Mouse (Mus musculus) forebrain, embryonic 12.5 days (tissue): ENCODE measurements at regions not wholly inside any gene's neighbourhood (a gene's known extent, or its start where the extent isn't known, plus 50 kb on each side); places are given as distances from the start of the nearest gene placed in this dataset.

Experiments
- ATAC-seq: fragments of 200-750 bp; cut with Nextera tagmentation; 2 replicates; pipeline ENCODE4 v1.8.0; 2017; ENCODE audit warnings: moderate TSS enrichment; ENCODE audit not compliant: low FRiP score
- H3K27ac ChIP-seq: fragments of 300-500 bp; sonication (generic); 2 replicates; pipeline ENCODE4 v1.5.1; 2016; ENCODE audit warnings: mild to moderate bottlenecking
- H3K27me3 ChIP-seq: fragments of 300-500 bp; sonication (generic); 2 replicates; pipeline ENCODE4 v1.6.1; 2016; ENCODE audit warnings: mild to moderate bottlenecking
- H3K36me3 ChIP-seq: fragments of 300-500 bp; sonication (generic); replicated peaks from 2 replicates; pipeline ENCODE4 v1.6.1; 2016; ENCODE audit warnings: mild to moderate bottlenecking
- H3K4me1 ChIP-seq: fragments of 300-500 bp; sonication (generic); 2 replicates; pipeline ENCODE4 v1.6.1; 2016
- H3K4me2 ChIP-seq: fragments of 300-500 bp; sonication (generic); 2 replicates; pipeline ENCODE4 v1.6.1; 2016; ENCODE audit warnings: mild to moderate bottlenecking, moderate library complexity
- H3K4me3 ChIP-seq: fragments of 300-500 bp; sonication (generic); replicated peaks from 2 replicates; pipeline ENCODE4 v1.5.1; 2016; ENCODE audit warnings: mild to moderate bottlenecking
- H3K9ac ChIP-seq: fragments of 300-500 bp; sonication (generic); 2 replicates; pipeline ENCODE4 v1.6.1; 2016; ENCODE audit warnings: mild to moderate bottlenecking
- H3K9me3 ChIP-seq: fragments of 300-500 bp; sonication (generic); 2 replicates; pipeline ENCODE4 v1.6.1; 2016
- WGBS: fragments of 180-500 bp; shearing (Covaris S2); methylation state at CpG from one replicate; pipeline ENCODE4 v1.1.7; 2016; 5-methylcytosine and 5-hydroxymethylcytosine counted together

GRCm38 (mm10) chr12:59834809-59835208 lies 615.3 kb upstream of the Fbxo33 start:
- H3K4me1 ChIP-seq, result no peaks in the 10 kb centered on the region
- H3K36me3 ChIP-seq, result no peaks in the 10 kb centered on the region
- H3K4me3 ChIP-seq, result no peak overlapping the region
- H3K27ac ChIP-seq, result no peak overlapping the region
- no peak overlapping the region for H3K9ac ChIP-seq
- no peak for ATAC-seq
- H3K4me2 ChIP-seq, result no peak overlapping the region
- H3K27me3 ChIP-seq, result no peaks in the 10 kb centered on the region
- WGBS, result 75% methylated on average over 2 of the region's 2 CpGs
- no peaks in the 10 kb centered on the region for H3K9me3 ChIP-seq

- Histone ChIP-seq H3K4me3 (no peak overlapping the region), H3K9ac (no peak overlapping the region), H3K4me2 (no peak overlapping the region), H3K27ac (no peak overlapping the region), H3K9me3 (no peaks in the 10 kb centered on the region), H3K36me3 (no peaks in the 10 kb centered on the region), H3K4me1 (no peaks in the 10 kb centered on the region), H3K27me3 (no peaks in the 10 kb centered on the region)
- WGBS, result 91% methylated on average over 3 of the region's 3 CpGs
- no peak for ATAC-seq
These were observed 603.4 kb upstream of the Fbxo33 start for GRCm38 (mm10) chr12:59822918-59823317.

DNA sequence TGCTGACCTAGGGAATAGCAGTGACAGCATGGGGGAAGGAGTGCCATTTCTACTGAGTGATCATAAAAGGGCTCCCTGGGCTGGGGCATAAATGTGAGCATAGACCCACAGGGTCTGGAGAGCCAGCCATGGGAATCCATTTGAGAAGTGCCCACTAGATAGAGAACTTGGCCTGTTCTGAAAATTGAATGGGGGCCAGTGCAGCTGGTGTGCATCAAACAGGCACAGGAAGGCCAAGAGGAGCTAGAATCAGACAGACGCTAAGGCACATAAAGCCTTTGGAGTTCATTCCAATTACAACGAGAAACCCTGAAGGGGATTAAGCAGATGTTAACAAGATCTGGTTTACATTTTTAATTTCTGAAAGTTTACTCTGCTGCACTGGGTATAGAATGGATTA lies 602.9 kb upstream of the Fbxo33 start:
- H3K27ac ChIP-seq, result no peak overlapping the region
- WGBS, result 78% methylated on average over 2 of the region's 2 CpGs

DNA sequence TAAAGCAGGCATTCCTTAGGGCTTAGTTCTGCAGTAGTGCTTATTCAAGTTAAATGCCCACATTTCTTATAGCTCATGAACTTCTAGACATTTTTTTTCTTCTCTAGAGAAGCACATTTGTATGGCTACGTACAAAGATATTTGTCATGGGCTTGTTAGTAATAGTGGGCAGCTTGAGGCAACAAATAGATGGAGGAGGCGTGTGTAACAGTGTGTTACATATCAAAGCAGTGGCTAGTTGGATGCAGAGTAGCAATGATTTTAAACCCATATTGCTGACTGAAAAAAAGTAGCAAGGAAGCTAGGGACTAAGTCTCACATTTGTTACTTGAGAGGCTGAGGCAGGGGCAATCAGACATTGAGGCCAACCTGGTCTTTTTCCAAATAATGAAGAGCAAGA lies 602.2 kb upstream of the Fbxo33 start:
- no peak for ATAC-seq
- no peaks in the 10 kb centered on the region for H3K9me3 ChIP-seq
- no peaks in the 10 kb centered on the region for H3K4me1 ChIP-seq
- 84% methylated on average over 2 of the region's 2 CpGs for WGBS
- H3K27me3 ChIP-seq, result no peaks in the 10 kb centered on the region
- H3K4me3 ChIP-seq, result no peak overlapping the region
- H3K36me3 ChIP-seq, result no peaks in the 10 kb centered on the region
- no peak overlapping the region for H3K27ac ChIP-seq
- no peak overlapping the region for H3K9ac ChIP-seq
- no peak overlapping the region for H3K4me2 ChIP-seq

More for the DNA sequence above, 602.9 kb upstream of the Fbxo33 start:
- Histone ChIP-seq H3K4me1 (no peaks in the 10 kb centered on the region), H3K4me3 (no peak overlapping the region), H3K36me3 (no peaks in the 10 kb centered on the region), H3K9me3 (no peaks in the 10 kb centered on the region), H3K4me2 (no peak overlapping the region), H3K9ac (no peak overlapping the region), H3K27me3 (no peaks in the 10 kb centered on the region)
- no peak for ATAC-seq

- no peaks in the 10 kb centered on the region for H3K9me3 ChIP-seq
- no peak overlapping the region for H3K9ac ChIP-seq
- H3K27ac ChIP-seq, result no peak overlapping the region
- H3K27me3 ChIP-seq, result no peaks in the 10 kb centered on the region
- WGBS, result 70% methylated on average over 4 of the region's 4 CpGs
- no peaks in the 10 kb centered on the region for H3K36me3 ChIP-seq
- H3K4me2 ChIP-seq, result no peak overlapping the region
- ATAC-seq, result no peak
- H3K4me3 ChIP-seq, result no peak overlapping the region
- H3K4me1 ChIP-seq, result no peaks in the 10 kb centered on the region
These were observed 596.4 kb upstream of the Fbxo33 start for GRCm38 (mm10) chr12:59815965-59816364.

- H3K27ac ChIP-seq, result no peak overlapping the region
- H3K4me2 ChIP-seq, result no peak overlapping the region
- no peak for ATAC-seq
- no peaks in the 10 kb centered on the region for H3K9me3 ChIP-seq
- H3K4me1 ChIP-seq, result no peaks in the 10 kb centered on the region
- no peak overlapping the region for H3K9ac ChIP-seq
- H3K4me3 ChIP-seq, result no peak overlapping the region
- no peaks in the 10 kb centered on the region for H3K27me3 ChIP-seq
- no peaks in the 10 kb centered on the region for H3K36me3 ChIP-seq
- WGBS, result 88% methylated on average over 13 of the region's 13 CpGs
These were observed 594.8 kb upstream of the Fbxo33 start for GRCm38 (mm10) chr12:59814356-59814755.

DNA sequence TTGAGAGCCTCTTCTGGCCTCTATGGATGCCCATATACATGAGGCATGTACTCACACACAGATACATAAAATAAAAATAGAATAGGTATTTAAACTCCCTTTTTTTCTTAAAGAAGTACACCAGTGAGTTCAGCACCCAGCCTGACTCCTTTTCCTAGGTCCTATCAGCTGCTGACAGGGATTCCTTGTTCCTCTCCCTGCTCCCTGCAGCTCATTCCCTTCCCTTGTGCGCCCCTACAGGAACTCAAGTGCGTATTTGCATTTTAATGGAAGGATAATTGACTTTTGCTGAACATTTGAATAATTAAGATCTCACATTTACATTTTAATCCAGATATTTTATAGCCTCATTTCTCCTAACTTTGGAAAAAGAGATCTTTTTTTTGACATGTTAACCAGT lies 589.7 kb upstream of the Fbxo33 start:
- Histone ChIP-seq H3K4me3 (no peak overlapping the region), H3K4me1 (no peaks in the 10 kb centered on the region), H3K36me3 (no peaks in the 10 kb centered on the region), H3K9ac (no peak overlapping the region), H3K27ac (no peak overlapping the region), H3K9me3 (no peaks in the 10 kb centered on the region), H3K27me3 (no peaks in the 10 kb centered on the region), H3K4me2 (no peak overlapping the region)
- 28% methylated on average over 2 of the region's 2 CpGs for whole genome bisulfite sequencing
- no peak for ATAC-seq

DNA sequence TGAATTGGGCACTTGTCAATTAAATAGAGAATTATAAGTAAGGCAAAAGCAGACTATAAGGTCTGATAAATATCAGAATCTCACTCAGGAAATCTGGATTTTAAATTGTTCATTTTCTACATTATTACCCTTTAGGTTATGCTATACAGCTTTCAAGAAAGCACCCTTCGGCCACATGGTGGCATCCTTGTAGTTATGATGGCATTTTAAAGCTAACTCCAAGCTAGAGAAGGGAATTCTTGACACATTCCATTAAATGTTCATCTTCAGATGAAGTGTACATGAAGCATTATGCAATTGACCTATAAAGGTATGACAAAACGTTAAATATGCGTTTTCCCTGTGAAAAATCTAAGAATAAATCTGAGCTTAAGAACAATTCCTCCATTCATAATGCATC lies 578.5 kb upstream of the Fbxo33 start:
- Histone ChIP-seq H3K4me3 (no peak overlapping the region), H3K9ac (no peak overlapping the region), H3K27ac (no peak overlapping the region), H3K4me1 (no peaks in the 10 kb centered on the region), H3K36me3 (no peaks in the 10 kb centered on the region), H3K4me2 (no peak overlapping the region), H3K27me3 (no peaks in the 10 kb centered on the region), H3K9me3 (no peaks in the 10 kb centered on the region)
- 46% methylated on average over 3 of the region's 3 CpGs for WGBS
- peak; percentile 61; the same call in 1 of the 2 replicates for ATAC-seq

- no peak overlapping the region for H3K27ac ChIP-seq
- H3K27me3 ChIP-seq, result no peaks in the 10 kb centered on the region
- no peak overlapping the region for H3K4me3 ChIP-seq
- no peak for ATAC-seq
- H3K9ac ChIP-seq, result no peak overlapping the region
- no peak overlapping the region for H3K4me2 ChIP-seq
- H3K9me3 ChIP-seq, result no peaks in the 10 kb centered on the region
- WGBS, result 59% methylated on average over 4 of the region's 4 CpGs
- H3K4me1 ChIP-seq, result peaks cover 3% of the 10 kb centered on the region; the same call in 1 of the 2 replicates
- H3K36me3 ChIP-seq, result no peaks in the 10 kb centered on the region
These were observed 571.9 kb upstream of the Fbxo33 start for GRCm38 (mm10) chr12:59791473-59791872.

- no peak overlapping the region for H3K9ac ChIP-seq
- WGBS, result 42% methylated on average over 4 of the region's 4 CpGs
- H3K4me2 ChIP-seq, result no peak overlapping the region
- H3K9me3 ChIP-seq, result no peaks in the 10 kb centered on the region
- no peaks in the 10 kb centered on the region for H3K27me3 ChIP-seq
- H3K36me3 ChIP-seq, result no peaks in the 10 kb centered on the region
- no peak for ATAC-seq
- no peak overlapping the region for H3K4me3 ChIP-seq
- H3K27ac ChIP-seq, result no peak overlapping the region
- H3K4me1 ChIP-seq, result peaks cover 3% of the 10 kb centered on the region; the same call in 1 of the 2 replicates
These were observed 567.3 kb upstream of the Fbxo33 start for GRCm38 (mm10) chr12:59786831-59787230.

DNA sequence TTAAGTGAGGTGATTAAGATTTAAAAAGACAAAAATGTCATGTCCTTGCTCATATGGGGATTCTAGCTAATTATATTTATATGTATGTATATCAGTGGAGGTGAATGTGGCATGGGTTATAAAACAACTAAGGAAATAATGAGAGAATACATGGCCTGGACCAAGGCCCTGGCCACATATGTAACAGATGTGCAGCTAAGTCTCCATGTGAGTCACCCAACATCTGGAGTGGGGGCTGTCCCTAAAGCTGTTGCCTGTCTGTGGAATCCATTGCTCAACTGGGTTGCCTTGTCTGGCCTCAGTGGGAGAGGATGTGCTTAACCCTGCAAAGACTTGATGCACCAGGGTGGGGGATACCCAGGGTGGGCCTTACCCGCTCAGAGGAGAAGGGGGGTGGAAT lies 551.5 kb upstream of the Fbxo33 start:
- Histone ChIP-seq H3K9ac (no peak overlapping the region), H3K4me1 (no peaks in the 10 kb centered on the region), H3K9me3 (no peaks in the 10 kb centered on the region), H3K4me3 (no peak overlapping the region), H3K27me3 (no peaks in the 10 kb centered on the region), H3K27ac (no peak overlapping the region), H3K4me2 (no peak overlapping the region), H3K36me3 (no peaks in the 10 kb centered on the region)
- 95% methylated on average over 1 of the region's 1 CpGs for WGBS
- ATAC-seq, result no peak

DNA sequence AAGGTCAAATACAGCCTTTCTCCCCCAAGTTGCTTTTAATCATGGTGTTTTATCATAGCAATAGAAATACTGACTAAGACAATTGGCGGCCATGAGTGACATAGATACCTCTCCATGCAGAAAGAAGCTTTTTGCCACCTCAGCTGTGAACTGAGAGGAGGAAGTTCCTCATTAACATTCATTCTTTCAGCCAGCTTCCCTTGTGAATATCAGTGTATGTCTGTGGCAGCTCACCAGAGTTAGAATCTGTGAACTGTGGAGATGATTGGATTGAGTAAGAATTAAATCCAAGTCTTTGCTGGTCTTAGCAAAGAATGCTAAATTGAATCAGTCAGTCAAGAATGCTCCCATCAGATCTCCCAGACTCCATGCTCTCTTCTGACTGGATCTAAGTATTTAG lies 542.7 kb upstream of the Fbxo33 start:
- no peaks in the 10 kb centered on the region for H3K36me3 ChIP-seq
- no peak overlapping the region for H3K9ac ChIP-seq
- no peak overlapping the region for H3K4me2 ChIP-seq
- H3K27me3 ChIP-seq, result no peaks in the 10 kb centered on the region
- H3K9me3 ChIP-seq, result no peaks in the 10 kb centered on the region
- WGBS, result 75% methylated on average over 1 of the region's 1 CpGs
- ATAC-seq, result no peak
- H3K4me1 ChIP-seq, result no peaks in the 10 kb centered on the region
- no peak overlapping the region for H3K27ac ChIP-seq
- no peak overlapping the region for H3K4me3 ChIP-seq

- H3K9ac ChIP-seq, result no peak overlapping the region
- WGBS, result 88% methylated on average over 2 of the region's 2 CpGs
- H3K36me3 ChIP-seq, result no peaks in the 10 kb centered on the region
- H3K4me2 ChIP-seq, result no peak overlapping the region
- no peaks in the 10 kb centered on the region for H3K4me1 ChIP-seq
- no peak overlapping the region for H3K4me3 ChIP-seq
- ATAC-seq, result no peak
- H3K9me3 ChIP-seq, result no peaks in the 10 kb centered on the region
- H3K27ac ChIP-seq, result no peak overlapping the region
- no peaks in the 10 kb centered on the region for H3K27me3 ChIP-seq
These were observed 525.2 kb upstream of the Fbxo33 start for GRCm38 (mm10) chr12:59744768-59745167.

DNA sequence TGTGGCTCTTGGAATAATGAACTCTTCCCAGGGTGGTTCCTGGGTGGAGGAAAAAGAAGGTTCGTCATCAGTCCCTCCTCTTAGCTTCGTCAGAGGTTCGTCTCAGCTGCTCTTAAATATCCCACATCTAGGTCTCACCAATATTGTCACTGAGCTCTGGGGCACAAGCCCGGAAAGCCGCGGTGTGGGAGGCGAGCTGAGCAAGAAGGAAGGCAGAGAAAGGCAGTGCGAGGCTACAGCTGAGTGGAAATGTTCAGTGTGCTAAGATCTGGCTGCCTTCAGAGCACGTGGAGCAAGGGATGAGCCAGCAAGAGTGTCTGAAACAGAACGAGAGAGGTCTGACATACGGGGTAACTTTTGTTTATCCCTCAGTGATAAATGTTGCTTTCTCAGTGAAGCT lies 523.7 kb upstream of the Fbxo33 start:
- Histone ChIP-seq H3K27ac (no peak overlapping the region), H3K9ac (no peak overlapping the region), H3K4me3 (no peak overlapping the region), H3K27me3 (no peaks in the 10 kb centered on the region), H3K4me2 (no peak overlapping the region), H3K36me3 (no peaks in the 10 kb centered on the region), H3K4me1 (no peaks in the 10 kb centered on the region), H3K9me3 (no peaks in the 10 kb centered on the region)
- ATAC-seq, result no peak
- 91% methylated on average over 11 of the region's 11 CpGs for WGBS
